Mouse (Mus musculus): ENCODE results near the gene Myh3. TPM values are rescaled to one million over a fixed set of nuclear protein-coding genes. Genes with fewer than 3 reads are reported as not detected.

The Myh3 gene
- polyA plus RNA-seq, 1 experiment from 2014 or later, result 0.51 TPM

- Histone ChIP-seq H3K27me3 (ENCODE audit: control insufficient read depth, insufficient read depth, low read length) (no peaks in the 10 kb centered on the region; the same call in 1 of the 2 replicates), H3K9me3 (ENCODE audit: control insufficient read depth, low read length) (no peaks in the 10 kb centered on the region), H3K4me3 (ENCODE audit: low read depth, low read length) (no peak overlapping the region), H3K4me1 (ENCODE audit: control insufficient read depth, insufficient read depth, low read length) (no peaks in the 10 kb centered on the region), H3K27ac (ENCODE audit: low read depth, low read length) (no peak overlapping the region), H3K36me3 (ENCODE audit: control insufficient read depth, insufficient read depth, low read length) (no peaks in the 10 kb centered on the region), H3K4me2 (no peak overlapping the region), H3K9ac (ENCODE audit: low read length) (no peak overlapping the region)
- WGBS, result 58% methylated on average over 4 of the region's 4 CpGs
- ATAC-seq (ENCODE audit: low FRiP score) (no peak), DNase-seq (ENCODE audit: low spot score, missing footprints) (peak; percentile 35)
Measured at GRCm38 (mm10) chr11:67105689-67106088, 27.6 kb downstream of the Myh3 start.

- Histone ChIP-seq H3K9ac (ENCODE audit: low read length) (no peak overlapping the region), H3K9me3 (ENCODE audit: control insufficient read depth, low read length) (no peaks in the 10 kb centered on the region), H3K4me2 (no peak overlapping the region), H3K27me3 (ENCODE audit: control insufficient read depth, insufficient read depth, low read length) (no peaks in the 10 kb centered on the region; the same call in 1 of the 2 replicates), H3K4me1 (ENCODE audit: control insufficient read depth, insufficient read depth, low read length) (no peaks in the 10 kb centered on the region), H3K36me3 (ENCODE audit: control insufficient read depth, insufficient read depth, low read length) (no peaks in the 10 kb centered on the region), H3K27ac (ENCODE audit: low read depth, low read length) (no peak overlapping the region), H3K4me3 (ENCODE audit: low read depth, low read length) (no peak overlapping the region)
- ATAC-seq (ENCODE audit: low FRiP score) (no peak), DNase-seq (ENCODE audit: low spot score, missing footprints) (peak; percentile 17)
- 83% methylated on average over 10 of the region's 10 CpGs for WGBS
Measured at GRCm38 (mm10) chr11:67106973-67107372, 28.9 kb downstream of the Myh3 start.

- Histone ChIP-seq H3K4me3 (ENCODE audit: low read depth, low read length) (no peak overlapping the region), H3K36me3 (ENCODE audit: control insufficient read depth, insufficient read depth, low read length) (no peaks in the 10 kb centered on the region), H3K9me3 (ENCODE audit: control insufficient read depth, low read length) (no peaks in the 10 kb centered on the region), H3K4me1 (ENCODE audit: control insufficient read depth, insufficient read depth, low read length) (no peaks in the 10 kb centered on the region), H3K9ac (ENCODE audit: low read length) (no peak overlapping the region), H3K27me3 (ENCODE audit: control insufficient read depth, insufficient read depth, low read length) (no peaks in the 10 kb centered on the region; the same call in 1 of the 2 replicates), H3K4me2 (no peak overlapping the region), H3K27ac (ENCODE audit: low read depth, low read length) (no peak overlapping the region)
- DNase-seq (ENCODE audit: low spot score, missing footprints) (peak; percentile 93), ATAC-seq (ENCODE audit: low FRiP score) (peak; percentile 50)
- 36% methylated on average over 5 of the region's 5 CpGs for WGBS
Measured at GRCm38 (mm10) chr11:67110168-67110948, 32.3 kb downstream of the Myh3 start.

GRCm38 (mm10) chr11:67112019-67112850 lies 34.1 kb downstream of the Myh3 start:
- Histone ChIP-seq H3K9me3 (ENCODE audit: control insufficient read depth, low read length) (no peaks in the 10 kb centered on the region), H3K36me3 (ENCODE audit: control insufficient read depth, insufficient read depth, low read length) (no peaks in the 10 kb centered on the region), H3K4me2 (no peak overlapping the region), H3K4me3 (ENCODE audit: low read depth, low read length) (no peak overlapping the region), H3K9ac (ENCODE audit: low read length) (no peak overlapping the region), H3K4me1 (ENCODE audit: control insufficient read depth, insufficient read depth, low read length) (no peaks in the 10 kb centered on the region), H3K27ac (ENCODE audit: low read depth, low read length) (no peak overlapping the region), H3K27me3 (ENCODE audit: control insufficient read depth, insufficient read depth, low read length) (no peaks in the 10 kb centered on the region)
- ATAC-seq (ENCODE audit: low FRiP score) (peak; percentile 52), DNase-seq (ENCODE audit: low spot score, missing footprints) (peak; percentile 98)
- WGBS, result 33% methylated on average over 11 of the region's 11 CpGs

GRCm38 (mm10) chr11:67112851-67113202 lies 34.7 kb downstream of the Myh3 start:
- Histone ChIP-seq H3K4me3 (ENCODE audit: low read depth, low read length) (no peak overlapping the region), H3K9me3 (ENCODE audit: control insufficient read depth, low read length) (no peaks in the 10 kb centered on the region), H3K27ac (ENCODE audit: low read depth, low read length) (no peak overlapping the region), H3K4me1 (ENCODE audit: control insufficient read depth, insufficient read depth, low read length) (no peaks in the 10 kb centered on the region), H3K27me3 (ENCODE audit: control insufficient read depth, insufficient read depth, low read length) (no peaks in the 10 kb centered on the region), H3K4me2 (no peak overlapping the region), H3K9ac (ENCODE audit: low read length) (no peak overlapping the region), H3K36me3 (ENCODE audit: control insufficient read depth, insufficient read depth, low read length) (no peaks in the 10 kb centered on the region)
- ATAC-seq (ENCODE audit: low FRiP score) (peak; percentile 35; the same call in 1 of the 2 replicates), DNase-seq (ENCODE audit: low spot score, missing footprints) (peak; percentile 99)
- WGBS, result 42% methylated on average over 11 of the region's 11 CpGs

GRCm38 (mm10) chr11:67113381-67113780 lies 35.3 kb downstream of the Myh3 start:
- no peaks in the 10 kb centered on the region for H3K27me3 ChIP-seq (ENCODE audit: control insufficient read depth, insufficient read depth, low read length)
- H3K4me3 ChIP-seq (ENCODE audit: low read depth, low read length), result no peak overlapping the region
- no peaks in the 10 kb centered on the region for H3K9me3 ChIP-seq (ENCODE audit: control insufficient read depth, low read length)
- H3K27ac ChIP-seq (ENCODE audit: low read depth, low read length), result no peak overlapping the region
- H3K9ac ChIP-seq (ENCODE audit: low read length), result no peak overlapping the region
- no peak for ATAC-seq (ENCODE audit: low FRiP score)
- 86% methylated on average over 6 of the region's 6 CpGs for WGBS
- H3K36me3 ChIP-seq (ENCODE audit: control insufficient read depth, insufficient read depth, low read length), result no peaks in the 10 kb centered on the region
- DNase-seq (ENCODE audit: low spot score, missing footprints), result peak; percentile 23
- no peaks in the 10 kb centered on the region for H3K4me1 ChIP-seq (ENCODE audit: control insufficient read depth, insufficient read depth, low read length)
- H3K4me2 ChIP-seq, result no peak overlapping the region

GRCm38 (mm10) chr11:67114261-67114660 lies 36.2 kb downstream of the Myh3 start:
- Histone ChIP-seq H3K4me2 (no peak overlapping the region), H3K27me3 (ENCODE audit: control insufficient read depth, insufficient read depth, low read length) (no peaks in the 10 kb centered on the region), H3K27ac (ENCODE audit: low read depth, low read length) (no peak overlapping the region), H3K4me1 (ENCODE audit: control insufficient read depth, insufficient read depth, low read length) (no peaks in the 10 kb centered on the region), H3K9me3 (ENCODE audit: control insufficient read depth, low read length) (no peaks in the 10 kb centered on the region), H3K36me3 (ENCODE audit: control insufficient read depth, insufficient read depth, low read length) (no peaks in the 10 kb centered on the region), H3K9ac (ENCODE audit: low read length) (no peak overlapping the region), H3K4me3 (ENCODE audit: low read depth, low read length) (no peak overlapping the region)
- ATAC-seq (ENCODE audit: low FRiP score) (no peak), DNase-seq (ENCODE audit: low spot score, missing footprints) (no peak)
- WGBS, result 93% methylated on average over 5 of the region's 5 CpGs

GRCm38 (mm10) chr11:67114901-67115300 lies 36.8 kb downstream of the Myh3 start:
- H3K9ac ChIP-seq (ENCODE audit: low read length), result no peak overlapping the region
- H3K9me3 ChIP-seq (ENCODE audit: control insufficient read depth, low read length), result no peaks in the 10 kb centered on the region
- 92% methylated on average over 12 of the region's 12 CpGs for WGBS
- peak; percentile 77 for DNase-seq (ENCODE audit: low spot score, missing footprints)
- no peak overlapping the region for H3K27ac ChIP-seq (ENCODE audit: low read depth, low read length)
- H3K4me1 ChIP-seq (ENCODE audit: control insufficient read depth, insufficient read depth, low read length), result no peaks in the 10 kb centered on the region
- H3K4me3 ChIP-seq (ENCODE audit: low read depth, low read length), result no peak overlapping the region
- no peak overlapping the region for H3K4me2 ChIP-seq
- no peaks in the 10 kb centered on the region for H3K27me3 ChIP-seq (ENCODE audit: control insufficient read depth, insufficient read depth, low read length)
- no peaks in the 10 kb centered on the region for H3K36me3 ChIP-seq (ENCODE audit: control insufficient read depth, insufficient read depth, low read length)
- no peak for ATAC-seq (ENCODE audit: low FRiP score)

- WGBS, result 86% methylated on average over 5 of the region's 5 CpGs
- DNase-seq (ENCODE audit: low spot score, missing footprints) (no peak), ATAC-seq (ENCODE audit: low FRiP score) (no peak)
- H3K4me1 ChIP-seq (ENCODE audit: control insufficient read depth, insufficient read depth, low read length), result no peaks in the 10 kb centered on the region
- H3K4me3 ChIP-seq (ENCODE audit: low read depth, low read length), result no peak overlapping the region
- no peak overlapping the region for H3K9ac ChIP-seq (ENCODE audit: low read length)
- no peaks in the 10 kb centered on the region for H3K9me3 ChIP-seq (ENCODE audit: control insufficient read depth, low read length)
- no peaks in the 10 kb centered on the region for H3K36me3 ChIP-seq (ENCODE audit: control insufficient read depth, insufficient read depth, low read length)
- no peaks in the 10 kb centered on the region for H3K27me3 ChIP-seq (ENCODE audit: control insufficient read depth, insufficient read depth, low read length)
- H3K4me2 ChIP-seq, result no peak overlapping the region
- no peak overlapping the region for H3K27ac ChIP-seq (ENCODE audit: low read depth, low read length)
Measured at GRCm38 (mm10) chr11:67116725-67117124, 38.6 kb downstream of the Myh3 start.
